In the genomic region with DNA sequence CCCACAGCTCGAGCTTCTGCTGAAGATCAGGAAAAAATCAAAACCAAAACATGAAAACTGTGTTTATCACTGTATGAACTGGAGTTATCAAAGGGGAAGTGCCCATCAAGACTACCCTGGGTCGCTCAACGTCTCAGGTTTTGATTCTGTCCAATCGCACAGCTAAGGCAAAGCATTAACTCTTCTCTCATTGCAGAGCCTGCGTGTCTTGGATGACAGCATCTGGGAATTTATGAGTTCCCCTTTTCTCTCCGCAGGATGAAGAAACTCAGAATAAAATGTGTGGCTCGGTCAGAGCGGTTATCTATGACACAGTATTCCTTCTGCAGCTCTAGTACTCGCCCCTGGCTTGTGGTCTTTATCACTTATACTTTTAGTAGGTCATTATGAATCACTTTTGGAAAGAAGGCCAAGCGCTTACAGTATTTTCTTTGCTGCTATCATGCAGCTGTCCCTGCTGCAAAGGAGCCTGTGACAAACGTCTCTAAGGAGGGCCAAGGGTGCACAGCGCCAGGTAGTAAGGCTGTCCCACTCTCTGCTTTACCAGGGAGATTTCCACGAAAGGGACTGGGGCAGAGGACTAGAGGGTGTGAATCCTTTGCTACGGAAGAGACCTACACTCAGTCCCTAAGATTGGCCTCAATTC, we compare ENCODE assay signal across 21 mouse cellular contexts. TPM values are rescaled to one million over a fixed set of nuclear protein-coding genes. Genes with fewer than 3 reads are reported as not detected.
DNase-seq lines count a peak whose midpoint lies in the region; ATAC-seq and TF ChIP-seq lines count a peak whose summit lies in the region.
"Had no signal": no experiment of that assay in that cellular context is flagged by ENCODE, and none has a peak within 500 bp of the region (broad histone marks: within the 10 kb centered on the region; RNA-seq: fewer than 3 reads in every experiment).

No protein-coding gene starts in this region.

- no peak for ATAC-seq in midbrain, embryonic 11.5 days (ENCODE audit: low FRiP score)
- no peak for ATAC-seq in midbrain, postnatal 0 days (ENCODE audit: low FRiP score)
- peak; percentile 99 for ATAC-seq in common myeloid progenitor, adult 5-6 weeks (replicated peaks; ENCODE audit: low read depth, poor library complexity, severe bottlenecking)
- ATAC-seq in monocyte, adult 5-6 weeks (replicated peaks; ENCODE audit: insufficient number of reproducible peaks, low FRiP score, low TSS enrichment, poor library complexity, severe bottlenecking), result peak; percentile 58
- ATAC-seq: forebrain, embryonic 13.5 days; intestine, postnatal 0 days had no signal

- WGBS in midbrain, embryonic 11.5 days, result 86% methylated on average over 14 of the region's 14 CpGs
- 83% methylated on average over 14 of the region's 14 CpGs for WGBS in midbrain, postnatal 0 days

- no peaks in the 10 kb centered on the region for H3K36me3 ChIP-seq in midbrain, embryonic 11.5 days (ENCODE audit: control insufficient read depth, insufficient read depth, low read length)
- no peaks in the 10 kb centered on the region for H3K36me3 ChIP-seq in midbrain, postnatal 0 days (ENCODE audit: insufficient read depth, low read length)
- H3K36me3 ChIP-seq: heart, embryonic 15.5 days; hindbrain, embryonic 15.5 days; limb, embryonic 13.5 days; liver, embryonic 15.5 days; midbrain, embryonic 10.5 days had no signal

- H3K4me1 ChIP-seq in midbrain, embryonic 11.5 days (ENCODE audit: control insufficient read depth, insufficient read depth, low read length), result no peaks in the 10 kb centered on the region
- no peaks in the 10 kb centered on the region for H3K4me1 ChIP-seq in midbrain, postnatal 0 days (ENCODE audit: insufficient read depth, low read length)
- H3K4me1 ChIP-seq: forebrain, embryonic 13.5 days; hindbrain, embryonic 15.5 days; liver, embryonic 15.5 days; midbrain, embryonic 10.5 days had no signal

- H3K9ac ChIP-seq in midbrain, embryonic 11.5 days (ENCODE audit: low read length), result no peak overlapping the region
- H3K9ac ChIP-seq in midbrain, postnatal 0 days (replicated peaks; ENCODE audit: low read length, poor library complexity, severe bottlenecking), result no peak overlapping the region
- H3K9ac ChIP-seq: forebrain, embryonic 13.5 days; heart, embryonic 15.5 days; hindbrain, embryonic 15.5 days; limb, embryonic 13.5 days; liver, embryonic 15.5 days had no signal

- peak overlapping the region; percentile 39 for H3K4me3 ChIP-seq in gastrocnemius, adult 2 months
- no peak overlapping the region for H3K4me3 ChIP-seq in midbrain, embryonic 11.5 days (ENCODE audit: low read depth, low read length)
- H3K4me3 ChIP-seq in midbrain, postnatal 0 days (ENCODE audit: low read depth, low read length), result no peak overlapping the region
- H3K4me3 ChIP-seq: forebrain, embryonic 13.5 days; heart, embryonic 15.5 days; hindbrain, embryonic 15.5 days; limb, embryonic 13.5 days; liver, embryonic 15.5 days; midbrain, embryonic 10.5 days had no signal

- intact Hi-C loops in gastrocnemius, adult 2 months (cut with DNase I), result no loop called here

- no peaks in the 10 kb centered on the region for H3K9me3 ChIP-seq in midbrain, embryonic 11.5 days (ENCODE audit: control insufficient read depth, low read length)
- H3K9me3 ChIP-seq in midbrain, postnatal 0 days (ENCODE audit: low read length), result no peaks in the 10 kb centered on the region
- H3K9me3 ChIP-seq: forebrain, embryonic 13.5 days; heart, embryonic 15.5 days; hindbrain, embryonic 15.5 days; limb, embryonic 13.5 days; liver, embryonic 15.5 days; midbrain, embryonic 10.5 days had no signal

- TF ChIP-seq CTCF in gastrocnemius, adult 2 months (IDR thresholded peaks at IDR 0.05), result no peak
- no peak for TF ChIP-seq CTCF in midbrain, postnatal 0 days (IDR thresholded peaks at IDR 0.05)

- H3K4me2 ChIP-seq in midbrain, embryonic 11.5 days, result no peak overlapping the region
- H3K4me2 ChIP-seq in midbrain, postnatal 0 days (ENCODE audit: low read depth, low read length, poor library complexity, severe bottlenecking), result no peak overlapping the region
- H3K4me2 ChIP-seq: forebrain, embryonic 13.5 days; heart, embryonic 15.5 days; hindbrain, embryonic 15.5 days; limb, embryonic 13.5 days; liver, embryonic 15.5 days had no signal

- no peak overlapping the region for H3K27ac ChIP-seq in gastrocnemius, adult 2 months
- H3K27ac ChIP-seq in midbrain, embryonic 11.5 days (ENCODE audit: low read depth, low read length), result no peak overlapping the region
- no peak overlapping the region for H3K27ac ChIP-seq in midbrain, postnatal 0 days (ENCODE audit: low read depth, low read length)
- H3K27ac ChIP-seq: forebrain, embryonic 13.5 days; heart, embryonic 15.5 days; hindbrain, embryonic 15.5 days; limb, embryonic 13.5 days; liver, embryonic 15.5 days; midbrain, embryonic 10.5 days had no signal

- H3K27me3 ChIP-seq in midbrain, embryonic 11.5 days (ENCODE audit: control insufficient read depth, insufficient read depth, low read length), result no peaks in the 10 kb centered on the region
- no peaks in the 10 kb centered on the region for H3K27me3 ChIP-seq in midbrain, postnatal 0 days (ENCODE audit: insufficient read depth, low read length)
- H3K27me3 ChIP-seq: forebrain, embryonic 13.5 days; heart, embryonic 15.5 days; hindbrain, embryonic 15.5 days; limb, embryonic 13.5 days; liver, embryonic 15.5 days had no signal

- peak; percentile 42 for DNase-seq in gastrocnemius, adult 2 months
- no peak for DNase-seq in gastrocnemius, postnatal 10 days
- peak; percentile 31 for DNase-seq in midbrain, embryonic 11.5 days (ENCODE audit: low spot score, missing footprints)
- no peak for DNase-seq in midbrain, postnatal 0 days (ENCODE audit: low spot score)
- no peak for DNase-seq in layer of hippocampus, adult 9-11 months
- no peak for DNase-seq in thymus, postnatal 0 days (ENCODE audit: low spot score)
- DNase-seq: cerebellum, adult 9-11 months; gastrocnemius, postnatal 36 days; kidney, postnatal 10 days; lung, postnatal 10 days; right cerebral cortex, adult 18-20 months; thymus, adult 2 months had no signal

RNA-seq across cellular contexts. Expression of a gene that starts 6.1 kb away (rescaled TPM):
- not detected for total RNA-seq in gastrocnemius, adult 2 months (2021)
- under 1 TPM in 1 of 2 experiments, not detected in 1; 0.14 TPM for total RNA-seq in gastrocnemius, postnatal 10 days (2021)
- polyA plus RNA-seq in midbrain, embryonic 11.5 days (2014; fragmentation: Nextera tagmentation; extraction: Ambion mirVana), result 0.12 and 0.18 TPM in 2 replicates
- not detected in 2 replicates for total RNA-seq in midbrain, postnatal 0 days (2014; rRNA removed)
- polyA plus RNA-seq in midbrain, postnatal 0 days (2015; fragmentation: Nextera tagmentation; extraction: Ambion mirVana), result not detected in 2 replicates
- not detected in 2 replicates for total RNA-seq in common myeloid progenitor, adult 5-6 weeks (2017)
- 0.21 to 0.39 TPM (median 0.38 TPM) in 3 replicates for total RNA-seq in monocyte, adult 5-6 weeks (2017)
- polyA plus RNA-seq in thymus, postnatal 0 days (2015; fragmentation: Nextera tagmentation; extraction: Ambion mirVana), result 0.12 and 0.22 TPM in 2 replicates
- total RNA-seq: gastrocnemius, postnatal 36 days had no signal
- polyA plus RNA-seq: heart, embryonic 15.5 days; intestine, postnatal 0 days; liver, embryonic 15.5 days; midbrain, embryonic 10.5 days; thymus, adult 2 months had no signal

RNA-seq across cellular contexts. Expression of a gene that starts 22.5 kb away (rescaled TPM):
- total RNA-seq in gastrocnemius, adult 2 months (2021), result 100 to 1,000 TPM; 131 to 146 TPM
- total RNA-seq in gastrocnemius, postnatal 10 days (2021), result 100 to 1,000 TPM; 140 to 143 TPM
- 242 and 263 TPM in 2 replicates for polyA plus RNA-seq in midbrain, embryonic 11.5 days (2014; fragmentation: Nextera tagmentation; extraction: Ambion mirVana)
- 124 and 137 TPM in 2 replicates for total RNA-seq in midbrain, postnatal 0 days (2014; rRNA removed)
- polyA plus RNA-seq in midbrain, postnatal 0 days (2015; fragmentation: Nextera tagmentation; extraction: Ambion mirVana), result 299 and 315 TPM in 2 replicates
- 57.9 and 68.4 TPM in 2 replicates for total RNA-seq in common myeloid progenitor, adult 5-6 weeks (2017)
- total RNA-seq in monocyte, adult 5-6 weeks (2017), result 67.6 to 82.9 TPM (median 82.5 TPM) in 3 replicates
- 199 and 209 TPM in 2 replicates for polyA plus RNA-seq in thymus, postnatal 0 days (2015; fragmentation: Nextera tagmentation; extraction: Ambion mirVana)

Comparison
In these comparisons a context has a peak if more than half of its experiments do, and no peak if none do; other contexts are left out.
1. DNase-seq: peak in gastrocnemius, adult 2 months (single experiment) and midbrain, embryonic 11.5 days (single experiment); none in gastrocnemius, postnatal 10 days (single experiment), midbrain, postnatal 0 days (single experiment), layer of hippocampus, adult 9-11 months (single experiment) and thymus, postnatal 0 days (single experiment).
2. ATAC-seq: peak in common myeloid progenitor, adult 5-6 weeks (single experiment) and monocyte, adult 5-6 weeks (single experiment); none in midbrain, embryonic 11.5 days (single experiment) and midbrain, postnatal 0 days (single experiment).